In the genomic region with DNA sequence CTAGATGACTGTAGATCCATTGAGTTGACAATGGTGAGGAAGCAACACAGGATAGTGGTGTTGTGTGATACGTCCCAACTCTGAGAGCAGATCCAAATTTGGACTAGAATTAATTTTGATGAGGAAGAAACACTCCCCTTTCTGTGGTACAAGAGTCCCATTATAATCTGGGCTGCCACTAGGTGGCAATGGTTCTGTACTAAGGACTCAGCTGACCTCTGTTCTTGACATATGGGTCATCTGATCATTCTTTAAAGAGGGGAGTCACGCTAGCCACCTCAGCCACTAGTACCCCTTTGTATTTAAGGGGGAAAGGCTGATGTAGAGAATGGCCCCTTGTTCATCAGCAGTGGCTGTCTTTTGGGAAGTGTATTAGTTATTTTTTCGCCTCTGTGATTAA, we compare ENCODE assay signal across 9 mouse cellular contexts. TPM values are rescaled to one million over a fixed set of nuclear protein-coding genes. Genes with fewer than 3 reads are reported as not detected.
DNase-seq lines count a peak whose midpoint lies in the region; ATAC-seq and TF ChIP-seq lines count a peak whose summit lies in the region.
"Had no signal": no experiment of that assay in that cellular context is flagged by ENCODE, and none has a peak within 500 bp of the region (broad histone marks: within the 10 kb centered on the region; RNA-seq: fewer than 3 reads in every experiment).

No protein-coding gene starts in this region.

- H3K9ac ChIP-seq in hindbrain, embryonic 14.5 days = no peak overlapping the region
- H3K9ac ChIP-seq in hindbrain, embryonic 12.5 days = no peak overlapping the region
- peak overlapping the region; percentile 69 for H3K9ac ChIP-seq in liver, adult 2 months (ENCODE audit: low read depth, low read length)
- H3K9ac ChIP-seq: embryonic facial prominence, embryonic 15.5 days had no signal

- H3K4me1 ChIP-seq in hindbrain, embryonic 14.5 days (replicated peaks; ENCODE audit: control insufficient read depth, insufficient read depth, low read length) = no peaks in the 10 kb centered on the region
- no peaks in the 10 kb centered on the region for H3K4me1 ChIP-seq in hindbrain, embryonic 12.5 days
- peaks cover 31% of the 10 kb centered on the region for H3K4me1 ChIP-seq in liver, adult 2 months (ENCODE audit: control insufficient read depth, insufficient read depth, low read length)
- H3K4me1 ChIP-seq: embryonic facial prominence, embryonic 15.5 days had no signal

- peak; percentile 32; the same call in 1 of the 2 replicates for TF ChIP-seq CTCF in liver, adult 2 months (IDR thresholded peaks at IDR 0.05; ENCODE audit: low read depth, low read length)

- no peak overlapping the region for H3K4me3 ChIP-seq in hindbrain, embryonic 14.5 days (replicated peaks; ENCODE audit: low read length)
- no peak overlapping the region for H3K4me3 ChIP-seq in hindbrain, embryonic 12.5 days
- no peak overlapping the region for H3K4me3 ChIP-seq in liver, adult 2 months (ENCODE audit: insufficient read depth, low read depth, low read length)
- H3K4me3 ChIP-seq: embryonic facial prominence, embryonic 15.5 days had no signal

- no peak for TF ChIP-seq POLR2A in liver, adult 2 months (IDR thresholded peaks at IDR 0.05; ENCODE audit: extremely low read depth, insufficient read depth, low read length)

- H3K9me3 ChIP-seq in hindbrain, embryonic 14.5 days (ENCODE audit: control insufficient read depth, low read length) = no peaks in the 10 kb centered on the region
- no peaks in the 10 kb centered on the region for H3K9me3 ChIP-seq in hindbrain, embryonic 12.5 days (replicated peaks)
- H3K9me3 ChIP-seq: embryonic facial prominence, embryonic 15.5 days had no signal

- peaks cover 25% of the 10 kb centered on the region; the same call in 1 of the 2 replicates for H3K79me2 ChIP-seq in liver, adult 2 months (ENCODE audit: control insufficient read depth, insufficient read depth, low read length)

- no peaks in the 10 kb centered on the region for H3K27me3 ChIP-seq in hindbrain, embryonic 14.5 days (ENCODE audit: control insufficient read depth, insufficient read depth, low read length)
- no peaks in the 10 kb centered on the region for H3K27me3 ChIP-seq in hindbrain, embryonic 12.5 days
- H3K27me3 ChIP-seq in liver, adult 2 months (ENCODE audit: control insufficient read depth, insufficient read depth, low read length) = no peaks in the 10 kb centered on the region
- H3K27me3 ChIP-seq: embryonic facial prominence, embryonic 15.5 days had no signal

- DNase-seq in hindbrain, embryonic 14.5 days (ENCODE audit: low spot score) = peak; percentile 40
- peak; percentile 22 for DNase-seq in ES-CJ7 (ENCODE audit: low read depth, low spot score)
- peak; percentile 77 for DNase-seq in liver, adult 2 months (ENCODE audit: extremely low read depth, low read depth, low spot score)
- DNase-seq in retina, embryonic 14.5 days (ENCODE audit: low spot score) = peak; percentile 68
- no peak for DNase-seq in right cerebral cortex, postnatal 14 days
- DNase-seq in frontal cortex, postnatal 36 days (ENCODE audit: low spot score in 2 of 2) = no peak

- no peak overlapping the region for H3K4me2 ChIP-seq in hindbrain, embryonic 14.5 days (replicated peaks)
- H3K4me2 ChIP-seq in hindbrain, embryonic 12.5 days (replicated peaks) = no peak overlapping the region
- H3K4me2 ChIP-seq: embryonic facial prominence, embryonic 15.5 days had no signal

- 57% methylated on average over 3 of the region's 3 CpGs for WGBS in hindbrain, embryonic 14.5 days
- WGBS in hindbrain, embryonic 12.5 days = 55% methylated on average over 3 of the region's 3 CpGs
- 24% methylated on average over 3 of the region's 3 CpGs for WGBS in liver, adult 2 months

- no peak for ATAC-seq in hindbrain, embryonic 14.5 days (ENCODE audit: low FRiP score)
- no peak for ATAC-seq in hindbrain, embryonic 12.5 days (ENCODE audit: low FRiP score)
- peak; percentile 46 for ATAC-seq in common myeloid progenitor, adult 5-6 weeks (replicated peaks; ENCODE audit: low read depth, poor library complexity, severe bottlenecking)

- no peak overlapping the region for H3K27ac ChIP-seq in hindbrain, embryonic 14.5 days
- no peak overlapping the region for H3K27ac ChIP-seq in hindbrain, embryonic 12.5 days
- peak overlapping the region; percentile 99 for H3K27ac ChIP-seq in liver, adult 2 months (replicated peaks; ENCODE audit: insufficient read depth, low read depth, low read length)
- H3K27ac ChIP-seq: embryonic facial prominence, embryonic 15.5 days had no signal

- no peaks in the 10 kb centered on the region for H3K36me3 ChIP-seq in hindbrain, embryonic 14.5 days (replicated peaks; ENCODE audit: control insufficient read depth, insufficient read depth)
- H3K36me3 ChIP-seq in hindbrain, embryonic 12.5 days = no peaks in the 10 kb centered on the region
- peaks cover 40% of the 10 kb centered on the region for H3K36me3 ChIP-seq in liver, adult 2 months (ENCODE audit: control insufficient read depth, insufficient read depth, low read length)
- H3K36me3 ChIP-seq: embryonic facial prominence, embryonic 15.5 days had no signal

RNA-seq across cellular contexts. Expression of gene Cmah, which starts 10.7 kb away (rescaled TPM):
- 0.05 and 0.32 TPM in 2 replicates for polyA plus RNA-seq in hindbrain, embryonic 14.5 days (2014; fragmentation: Nextera tagmentation; extraction: Ambion mirVana)
- 0.27 and 0.47 TPM in 2 replicates for polyA plus RNA-seq in hindbrain, embryonic 12.5 days (2016; fragmentation: Nextera tagmentation; extraction: Ambion mirVana)
- total RNA-seq in common myeloid progenitor, adult 5-6 weeks (2017) = 2.0 and 2.5 TPM in 2 replicates
- total RNA-seq in liver, adult 2 months (2014; rRNA removed) = 35.2 and 49.3 TPM in 2 replicates
- polyA plus RNA-seq in liver, adult 2 months (2012; rRNA removed) = 11.8 and 12.6 TPM in 2 replicates

RNA-seq across cellular contexts. Expression of gene Carmil1, which starts 57.3 kb away (rescaled TPM):
- 38.7 and 43.3 TPM in 2 replicates for polyA plus RNA-seq in hindbrain, embryonic 14.5 days (2014; fragmentation: Nextera tagmentation; extraction: Ambion mirVana)
- polyA plus RNA-seq in hindbrain, embryonic 12.5 days (2016; fragmentation: Nextera tagmentation; extraction: Ambion mirVana) = 34.3 and 35.1 TPM in 2 replicates
- total RNA-seq in common myeloid progenitor, adult 5-6 weeks (2017) = 2.6 and 2.7 TPM in 2 replicates
- 4.6 and 7.7 TPM in 2 replicates for total RNA-seq in liver, adult 2 months (2014; rRNA removed)
- 1.8 and 2.9 TPM in 2 replicates for polyA plus RNA-seq in liver, adult 2 months (2012; rRNA removed)

Comparison
In these comparisons a context has a peak if more than half of its experiments do, and no peak if none do; other contexts are left out.
1. DNase-seq: peak in hindbrain, embryonic 14.5 days (single experiment), ES-CJ7 (single experiment), liver, adult 2 months (single experiment) and retina, embryonic 14.5 days (single experiment); none in right cerebral cortex, postnatal 14 days (single experiment) and frontal cortex, postnatal 36 days (0 of 2).